Mouse (Mus musculus) liver, adult 2 months (tissue): Measurements from ENCODE around the gene Lcp2. TPM values are rescaled to one million over a fixed set of nuclear protein-coding genes. Genes with fewer than 3 reads are reported as not detected.

ENCODE experiments used
- DNase-seq: peaks from one replicate; pipeline ENCODE4 v3.0.0-alpha.2; 2011; ENCODE audit warnings: low read depth, low spot score; ENCODE audit errors: extremely low read depth
- H3K27ac ChIP-seq: fragments of 200-500 bp; replicated peaks from 2 replicates; pipeline ENCODE4 v1.5.1; 2012; ENCODE audit warnings: low read depth, mild to moderate bottlenecking, control low read depth, inconsistent platforms, low read length; ENCODE audit not compliant: insufficient read depth
- H3K27me3 ChIP-seq: fragments of 200-500 bp; 2 replicates; pipeline ENCODE4 v1.6.1; 2012; ENCODE audit warnings: mild to moderate bottlenecking, moderate library complexity, low read length, inconsistent platforms; ENCODE audit not compliant: control insufficient read depth, insufficient read depth
- H3K36me3 ChIP-seq: fragments of 200-500 bp; 2 replicates; pipeline ENCODE4 v1.6.1; 2012; ENCODE audit warnings: low read length, inconsistent platforms; ENCODE audit not compliant: control insufficient read depth, insufficient read depth
- H3K4me1 ChIP-seq: fragments of 200-500 bp; 2 replicates; pipeline ENCODE4 v1.6.1; 2011; ENCODE audit warnings: low read length; ENCODE audit not compliant: control insufficient read depth, insufficient read depth
- H3K4me3 ChIP-seq: fragments of 200-500 bp; 2 replicates; pipeline ENCODE4 v1.5.1; 2011; ENCODE audit warnings: low read depth, mild to moderate bottlenecking, control low read depth, low read length, moderate library complexity; ENCODE audit not compliant: insufficient read depth
- H3K79me2 ChIP-seq: fragments of 200-500 bp; 2 replicates; pipeline ENCODE4 v1.6.1; 2012; ENCODE audit warnings: inconsistent platforms, mild to moderate bottlenecking, low read length, moderate library complexity; ENCODE audit not compliant: control insufficient read depth, insufficient read depth
- H3K9ac ChIP-seq: fragments of 200-500 bp; 2 replicates; pipeline ENCODE4 v1.6.1; 2012; ENCODE audit warnings: low read depth, mild to moderate bottlenecking, control low read depth, inconsistent platforms, low read length
- CTCF ChIP-seq: fragments of 200-500 bp; IDR thresholded peaks from 2 replicates; pipeline ENCODE4 v1.5.1; 2011; ENCODE audit warnings: low read depth, low read length, control low read depth
- POLR2A ChIP-seq: fragments of 200-500 bp; IDR thresholded peaks from 2 replicates; pipeline ENCODE4 v1.6.1; 2011; ENCODE audit warnings: low read length, control low read depth; ENCODE audit not compliant: insufficient read depth; ENCODE audit errors: extremely low read depth
- WGBS: fragments of 180-500 bp; shearing (Covaris S2); methylation state at CpG from one replicate; pipeline ENCODE4 v1.1.7; 2018; 5-methylcytosine and 5-hydroxymethylcytosine counted together
- polyA plus RNA-seq: library from polyadenylated mRNA; depleted of rRNA; stranded (reverse); fragments of >200 nt; gene quantifications from 2 replicates; pipeline ENCODE4 v1.2.3, GENCODE M21; 2012; rRNA removed
- total RNA-seq: library from RNA; depleted of rRNA; stranded (reverse); fragments of >200 nt; gene quantifications from 2 replicates; pipeline ENCODE4 v1.2.3, GENCODE M21; 2014; rRNA removed

The Lcp2 gene
- total RNA-seq (2.9 and 7.3 TPM in 2 replicates), polyA plus RNA-seq (1.1 and 2.3 TPM in 2 replicates)

DNA sequence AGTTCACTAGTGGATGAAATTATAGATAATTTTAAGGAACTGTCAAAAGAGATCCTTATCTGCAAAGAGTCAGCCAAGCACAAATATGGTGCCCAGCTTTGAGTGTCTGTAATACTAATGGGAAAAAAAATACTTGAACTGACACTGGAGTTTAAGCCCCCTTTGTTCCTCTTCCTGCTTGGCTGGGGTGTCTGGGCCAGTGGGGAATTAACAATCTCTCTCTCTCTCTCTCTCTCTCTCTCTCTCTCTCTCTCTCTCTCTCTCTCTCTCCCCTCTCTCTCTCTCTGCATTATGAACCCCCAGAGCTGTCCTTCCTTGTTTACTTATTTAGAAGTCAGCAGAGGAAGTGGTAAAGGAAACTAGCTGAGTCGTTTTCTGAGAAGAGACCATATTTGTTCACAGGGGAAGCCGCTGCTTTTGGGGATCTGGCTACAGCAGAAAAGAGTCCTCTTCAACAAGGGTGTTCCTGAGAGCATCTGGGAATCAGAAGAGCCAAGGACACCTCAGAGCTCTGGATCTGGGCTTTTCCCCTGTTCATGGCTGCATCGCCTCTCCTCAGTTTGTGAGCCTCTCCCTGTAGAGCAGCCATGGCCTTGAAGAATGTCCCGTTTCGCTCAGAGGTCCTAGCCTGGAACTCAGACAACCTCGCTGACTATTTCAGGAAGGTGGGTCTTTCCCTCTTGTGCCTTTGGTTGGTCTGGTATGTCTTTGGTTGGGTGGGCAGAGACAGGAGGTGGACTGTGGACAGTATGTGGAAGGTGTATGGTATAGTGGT is at the start of gene Lcp2:
TSS of gene Lcp2 (plus strand) at position 154 of the 775 bp plus-strand sequence.
- no peaks in the 10 kb centered on the region for H3K79me2 ChIP-seq
- peak within 1 kb of the TSS; percentile 79 for H3K9ac ChIP-seq
- peak; percentile 45 for DNase-seq
- no peaks in the 10 kb centered on the region; the same call in 1 of the 2 replicates for H3K36me3 ChIP-seq
- no peak for TF ChIP-seq POLR2A
- no peak for TF ChIP-seq CTCF
- peak within 1 kb of the TSS; percentile 57 for H3K4me3 ChIP-seq
- peak within 1 kb of the TSS; percentile 89 for H3K27ac ChIP-seq
- WGBS, result 69% methylated on average over 6 of the region's 6 CpGs
- no peaks in the 10 kb centered on the region for H3K27me3 ChIP-seq
- H3K4me1 ChIP-seq, result no peaks in the 10 kb centered on the region

DNA sequence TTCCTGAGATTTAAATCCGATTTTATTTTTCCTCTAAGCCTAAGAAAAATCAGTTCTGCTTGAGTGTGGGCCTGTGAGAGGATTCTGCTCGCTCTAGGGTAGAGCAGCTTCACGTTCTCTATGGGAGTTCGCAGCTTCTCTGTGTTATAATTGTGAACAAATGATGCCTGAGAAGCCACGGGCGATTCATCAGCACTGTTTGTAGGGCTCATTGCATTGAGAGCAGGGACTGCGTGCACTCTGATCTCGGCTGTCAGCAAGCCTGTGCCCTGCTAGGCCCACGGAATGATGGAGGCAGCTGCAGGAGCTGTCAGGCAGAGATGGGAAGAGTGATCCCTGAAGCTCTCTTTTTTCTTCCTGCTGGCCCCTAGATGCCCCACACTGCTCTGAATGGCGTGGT is 48.5 kb upstream of the Lcp2 start:
- Histone ChIP-seq H3K9ac (no peak overlapping the region), H3K36me3 (no peaks in the 10 kb centered on the region), H3K79me2 (no peaks in the 10 kb centered on the region), H3K27me3 (no peaks in the 10 kb centered on the region), H3K4me1 (no peaks in the 10 kb centered on the region), H3K4me3 (no peak overlapping the region), H3K27ac (no peak overlapping the region)
- 75% methylated on average over 10 of the region's 10 CpGs for WGBS
- TF ChIP-seq CTCF (no peak), POLR2A (no peak)
- no peak for DNase-seq

DNA sequence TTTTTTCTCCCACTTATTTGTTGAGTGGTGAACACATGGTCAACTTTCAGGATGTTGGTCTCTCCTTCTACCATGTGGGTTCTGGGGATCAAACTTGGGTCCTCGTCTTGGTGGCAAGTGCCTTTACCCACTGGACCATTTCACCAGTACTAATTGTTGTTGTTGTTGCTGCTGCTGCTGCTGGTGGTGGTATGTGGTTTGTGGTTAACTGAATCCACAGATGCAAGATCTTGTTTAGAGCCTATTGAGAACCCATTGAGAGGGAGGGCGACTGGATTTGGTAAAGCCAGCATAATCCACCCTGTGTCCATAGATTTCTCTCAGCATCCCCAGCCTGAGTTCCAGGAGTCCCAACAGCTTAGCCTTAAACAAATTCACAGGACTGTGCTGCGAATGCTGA is 46.3 kb upstream of the Lcp2 start:
- DNase-seq, result no peak
- no peaks in the 10 kb centered on the region for H3K36me3 ChIP-seq
- WGBS, result 70% methylated on average over 3 of the region's 3 CpGs

DNA sequence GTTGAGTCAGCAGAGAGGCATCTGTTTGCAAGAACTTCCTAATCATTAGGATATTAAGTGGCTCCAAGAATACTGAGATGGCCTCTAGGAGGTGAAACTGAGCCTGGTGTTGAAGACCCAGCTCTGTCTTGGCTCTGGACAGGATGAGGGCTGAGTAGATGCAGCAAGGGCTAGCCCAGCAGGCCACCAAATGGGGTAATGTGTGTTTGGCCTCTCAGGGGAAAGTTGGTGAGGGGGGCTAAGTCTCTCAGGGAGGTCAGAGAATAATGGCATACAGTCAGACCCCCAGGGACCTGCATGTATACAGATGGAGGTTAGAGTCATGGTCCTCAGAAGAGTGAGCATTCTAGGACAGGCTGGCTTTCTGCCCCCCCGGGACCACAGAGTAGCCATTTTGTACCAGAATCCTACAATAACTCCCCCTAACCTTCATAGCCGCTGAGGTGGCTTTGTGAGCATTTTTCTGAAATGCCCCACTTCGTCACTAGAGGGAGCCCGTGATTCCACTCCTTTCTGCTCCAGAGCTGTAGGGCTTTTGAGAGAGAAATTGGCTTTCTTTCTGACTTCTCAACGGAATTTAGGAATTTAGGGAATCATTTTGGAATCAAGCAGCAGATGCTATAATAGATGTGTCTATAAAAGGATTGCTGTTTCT is 44.7 kb upstream of the Lcp2 start:
- no peaks in the 10 kb centered on the region for H3K4me1 ChIP-seq
- H3K36me3 ChIP-seq, result no peaks in the 10 kb centered on the region
- TF ChIP-seq CTCF (peak; percentile 64), POLR2A (no peak)
- no peak overlapping the region for H3K27ac ChIP-seq
- H3K79me2 ChIP-seq, result no peaks in the 10 kb centered on the region
- H3K4me3 ChIP-seq, result no peak overlapping the region
- DNase-seq, result peak; percentile 3
- H3K9ac ChIP-seq, result no peak overlapping the region
- 3% methylated on average over 5 of the region's 5 CpGs for whole genome bisulfite sequencing
- H3K27me3 ChIP-seq, result no peaks in the 10 kb centered on the region; the same call in 1 of the 2 replicates

More for the DNA sequence above, 46.3 kb upstream of the Lcp2 start:
- H3K27ac ChIP-seq, result no peak overlapping the region
- no peaks in the 10 kb centered on the region for H3K4me1 ChIP-seq
- no peak overlapping the region for H3K4me3 ChIP-seq
- H3K79me2 ChIP-seq, result no peaks in the 10 kb centered on the region
- TF ChIP-seq POLR2A (no peak), CTCF (no peak)
- no peak overlapping the region for H3K9ac ChIP-seq
- no peaks in the 10 kb centered on the region; the same call in 1 of the 2 replicates for H3K27me3 ChIP-seq

DNA sequence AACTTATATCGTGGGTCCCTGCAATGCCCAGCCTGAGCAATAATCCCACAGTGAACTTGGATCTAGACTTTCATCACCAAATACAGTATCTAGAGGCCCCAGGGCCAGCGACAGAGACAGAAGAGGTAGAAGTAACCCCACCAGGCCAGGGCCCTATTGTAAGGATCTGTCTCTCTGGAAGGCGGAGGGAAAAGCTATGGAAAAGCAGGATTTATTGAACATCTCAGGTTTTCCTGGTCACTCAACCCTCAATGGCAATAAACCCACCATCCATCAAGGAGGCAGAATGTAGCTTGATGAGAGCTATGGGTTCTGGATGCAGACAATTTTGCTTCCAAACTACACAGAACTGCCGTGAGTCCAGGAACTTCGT is 44.1 kb upstream of the Lcp2 start:
- Histone ChIP-seq H3K27ac (no peak overlapping the region), H3K4me1 (no peaks in the 10 kb centered on the region), H3K36me3 (no peaks in the 10 kb centered on the region), H3K79me2 (no peaks in the 10 kb centered on the region), H3K9ac (no peak overlapping the region), H3K4me3 (no peak overlapping the region), H3K27me3 (no peaks in the 10 kb centered on the region; the same call in 1 of the 2 replicates)
- WGBS, result 67% methylated on average over 5 of the region's 5 CpGs
- no peak for TF ChIP-seq CTCF
- TF ChIP-seq POLR2A, result no peak
- DNase-seq, result no peak

DNA sequence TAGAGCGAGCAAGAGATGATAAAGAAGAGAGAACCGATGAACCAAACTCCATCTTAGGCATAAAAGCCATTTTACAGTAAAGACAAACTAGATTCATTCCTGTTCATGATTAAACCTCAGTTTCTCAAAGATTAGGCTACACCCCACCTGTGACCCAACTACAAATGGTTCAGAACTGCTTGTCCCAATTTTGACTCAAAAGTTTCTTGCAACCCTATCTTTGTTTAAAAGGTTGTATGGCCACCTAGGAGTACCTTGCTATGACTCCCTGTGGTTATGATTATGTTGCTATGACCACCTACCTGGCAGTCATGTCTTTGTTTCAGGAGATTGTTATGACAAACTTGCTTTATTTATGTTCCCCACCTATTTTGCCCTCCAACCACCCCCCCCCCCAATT is 39.1 kb upstream of the Lcp2 start:
- no peak overlapping the region for H3K9ac ChIP-seq
- H3K36me3 ChIP-seq, result no peaks in the 10 kb centered on the region
- no peaks in the 10 kb centered on the region; the same call in 1 of the 2 replicates for H3K4me1 ChIP-seq
- 89% methylated on average over 2 of the region's 2 CpGs for WGBS
- no peaks in the 10 kb centered on the region for H3K79me2 ChIP-seq
- TF ChIP-seq CTCF, result no peak
- no peak for DNase-seq
- H3K27me3 ChIP-seq, result no peaks in the 10 kb centered on the region; the same call in 1 of the 2 replicates
- H3K27ac ChIP-seq, result no peak overlapping the region
- no peak overlapping the region for H3K4me3 ChIP-seq
